Mouse (Mus musculus): ENCODE measurements around the gene Ptger4.
"Not testable (repeated sequence)": the region's sequence is repeated elsewhere in the genome, so short reads cannot be mapped to it uniquely, and the experiment has no call there.

Ptger4 gene

DNA sequence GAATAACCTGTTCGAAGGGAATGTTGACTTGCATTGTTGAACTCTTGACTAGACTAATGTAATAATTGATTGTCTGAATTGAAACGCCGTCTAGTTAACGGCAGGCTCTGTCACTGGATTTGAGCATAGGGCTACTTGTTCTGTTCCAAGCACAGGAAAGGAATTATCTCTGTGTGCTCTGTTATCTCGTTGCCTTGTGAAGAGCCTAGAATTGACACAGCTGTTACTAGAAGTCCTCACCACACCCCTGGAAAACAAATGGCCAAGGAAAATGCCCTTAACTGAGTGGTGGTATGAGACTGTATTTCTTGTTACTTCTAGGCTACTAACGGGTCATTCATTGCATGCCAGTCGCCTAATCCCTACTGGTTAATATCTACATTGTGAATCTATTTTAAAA lies 5.9 kb downstream of the Ptger4 start:
- DNase-seq (ENCODE audit: low spot score in 2 of 2), result peak in 1 of 2 experiments; percentile 15

GRCm38 (mm10) chr15:5237012-5237660 lies 6.9 kb downstream of the Ptger4 start:
- peak; percentile 30 to 41 for DNase-seq (ENCODE audit: low spot score in 2 of 2)

DNA sequence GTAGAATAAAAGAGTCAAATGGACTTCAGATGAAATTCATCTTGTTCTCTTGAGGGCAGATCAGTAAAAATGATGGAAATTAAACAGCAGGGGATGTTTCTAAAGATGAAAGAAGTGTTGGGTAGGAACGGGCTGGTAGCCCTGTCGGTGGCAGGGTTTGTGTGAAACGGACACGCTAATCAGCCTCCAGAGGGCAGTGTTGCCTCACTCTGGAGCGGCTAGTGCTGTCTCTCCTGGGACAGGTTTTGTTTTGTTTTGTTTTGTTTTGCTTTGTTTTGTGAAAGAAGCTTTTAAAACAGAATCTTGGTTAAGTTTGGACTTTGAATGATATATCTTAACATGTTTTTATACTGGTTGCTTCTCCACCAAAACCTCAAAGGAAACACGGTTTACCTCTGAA lies 7.4 kb downstream of the Ptger4 start:
- peak; percentile 58 to 77 for DNase-seq (ENCODE audit: low spot score in 2 of 2)

- DNase-seq (ENCODE audit: low spot score in 2 of 2), result peak; percentile 26 to 28
These were observed 8.5 kb downstream of the Ptger4 start for GRCm38 (mm10) chr15:5235527-5235926.

- no peak for DNase-seq (ENCODE audit: low spot score in 2 of 2)
These were observed 9.3 kb downstream of the Ptger4 start for GRCm38 (mm10) chr15:5234659-5235058.

- not testable (repeated sequence) for DNase-seq (ENCODE audit: low spot score in 2 of 2)
These were observed 13.2 kb downstream of the Ptger4 start for GRCm38 (mm10) chr15:5230746-5231145.

- no peak for DNase-seq (ENCODE audit: low spot score in 2 of 2)
These were observed 23.5 kb downstream of the Ptger4 start for GRCm38 (mm10) chr15:5220491-5220890.

DNA sequence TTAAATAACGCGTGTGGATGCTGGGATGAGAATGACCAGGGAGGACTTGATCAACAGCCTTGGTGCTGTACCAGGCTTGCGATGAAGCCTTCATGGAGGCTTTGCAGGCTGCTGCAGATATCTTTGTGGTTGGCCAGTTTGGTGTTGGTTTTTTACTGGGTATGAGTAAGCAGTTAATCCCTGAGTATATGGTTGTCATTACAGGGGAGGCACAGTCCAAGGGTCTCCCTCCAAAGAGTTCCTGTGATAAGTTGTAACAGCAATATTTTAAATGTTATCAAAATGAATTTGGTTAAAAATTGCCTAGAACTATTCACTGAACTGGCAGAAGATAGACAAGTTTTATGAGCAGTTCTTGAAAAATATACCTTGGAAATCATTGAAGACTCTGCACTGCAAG lies 34.9 kb downstream of the Ptger4 start:
- DNase-seq (ENCODE audit: low spot score in 2 of 2), result no peak

- DNase-seq (ENCODE audit: low spot score in 2 of 2), result no peak
These were observed 38.8 kb downstream of the Ptger4 start for GRCm38 (mm10) chr15:5205222-5205621.

DNA sequence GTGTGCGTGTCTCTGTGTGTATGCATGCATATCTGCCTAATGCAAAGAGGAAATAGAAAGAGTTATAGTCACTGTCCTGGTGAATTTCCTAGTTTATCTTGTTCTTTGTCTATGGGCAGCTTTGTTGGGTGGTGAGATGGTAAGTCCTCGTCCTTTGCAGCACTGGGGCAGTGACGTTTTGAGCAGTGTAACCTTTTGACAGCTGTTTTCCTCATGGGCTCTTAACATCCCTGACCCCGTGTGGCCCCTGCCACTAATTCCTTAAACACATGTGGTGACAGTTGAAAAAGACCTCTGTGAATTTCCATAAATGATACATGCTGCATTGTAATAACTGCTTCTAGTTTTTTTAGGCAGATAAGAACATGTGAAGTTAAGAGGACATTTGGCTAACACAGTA lies 47.3 kb downstream of the Ptger4 start:
- DNase-seq (ENCODE audit: low spot score in 2 of 2), result no peak

GRCm38 (mm10) chr15:5195987-5196514 lies 47.9 kb downstream of the Ptger4 start:
- peak; percentile 37 to 56 for DNase-seq (ENCODE audit: low spot score in 2 of 2)

GRCm38 (mm10) chr15:5194931-5195330 lies 49.1 kb downstream of the Ptger4 start:
- DNase-seq (ENCODE audit: low spot score in 2 of 2), result no peak

- DNase-seq (ENCODE audit: low spot score in 2 of 2), result no peak
These were observed 49.5 kb downstream of the Ptger4 start for GRCm38 (mm10) chr15:5194446-5194845.

GRCm38 (mm10) chr15:5193833-5194232 lies 50.2 kb downstream of the Ptger4 start:
- DNase-seq (ENCODE audit: low spot score in 2 of 2), result no peak

GRCm38 (mm10) chr15:5189504-5190093 lies 54.4 kb downstream of the Ptger4 start:
- peak in 1 of 2 experiments; percentile 20 for DNase-seq (ENCODE audit: low spot score in 2 of 2)

DNA sequence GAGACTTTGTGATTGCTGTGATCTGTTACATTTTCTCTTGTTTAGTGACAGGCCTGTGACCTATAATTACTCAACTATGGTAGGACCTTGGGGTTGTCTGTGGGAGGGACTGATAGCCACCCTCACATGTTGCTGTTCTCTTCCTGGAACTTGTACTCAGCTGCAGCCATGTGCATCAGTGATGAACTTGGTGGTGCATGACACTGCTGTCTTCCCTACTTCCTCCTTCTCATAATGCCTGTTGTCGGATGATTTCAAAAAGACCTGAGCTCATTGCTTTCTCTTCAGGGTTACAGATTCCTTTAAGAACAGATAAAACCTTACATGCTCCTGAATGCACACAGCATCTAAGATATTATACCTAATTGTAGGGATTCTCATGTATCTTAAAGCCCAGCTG lies 56.0 kb downstream of the Ptger4 start:
- DNase-seq (ENCODE audit: low spot score in 2 of 2), result no peak

DNA sequence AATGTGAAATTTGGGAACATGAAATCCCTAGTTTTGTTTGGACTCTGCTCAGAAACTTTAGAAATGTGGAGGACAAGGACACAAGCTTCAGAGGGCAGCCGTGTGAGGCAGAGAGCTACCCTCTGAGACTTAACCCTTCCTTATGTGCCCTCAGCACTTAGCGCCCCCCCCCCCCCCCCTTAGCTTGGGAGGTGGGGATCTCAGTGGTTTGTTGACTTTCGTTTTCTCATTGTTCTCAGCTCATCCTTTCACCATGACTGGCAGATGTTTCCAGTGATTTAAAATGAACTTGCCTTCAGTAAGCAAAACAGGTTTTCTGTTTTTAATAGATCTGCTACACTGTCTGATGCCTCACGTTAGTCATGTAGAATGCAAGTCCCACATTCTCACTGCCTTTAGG lies 56.9 kb downstream of the Ptger4 start:
- no peak for DNase-seq (ENCODE audit: low spot score in 2 of 2)

DNA sequence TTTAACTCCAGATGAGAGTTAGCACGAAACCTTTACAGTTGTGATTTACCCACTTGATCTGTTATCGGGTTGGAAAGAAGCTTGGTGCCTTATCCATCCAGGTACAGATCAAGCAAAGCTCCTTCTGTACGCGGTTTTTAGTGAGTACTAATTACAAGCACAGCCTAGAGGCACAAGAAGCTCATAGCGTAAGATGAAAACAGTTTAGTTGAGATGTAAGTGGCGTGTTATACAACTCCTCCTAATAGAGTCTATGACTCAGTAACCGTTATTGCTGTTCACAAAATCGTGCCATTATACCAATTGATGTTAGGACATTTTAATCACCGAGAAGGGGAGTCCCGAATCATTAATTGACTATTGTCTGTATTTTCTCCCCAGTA lies 57.7 kb downstream of the Ptger4 start:
- DNase-seq (ENCODE audit: low spot score in 2 of 2), result no peak

- peak; percentile 75 to 81 for DNase-seq (ENCODE audit: low spot score in 2 of 2)
These were observed 58.4 kb downstream of the Ptger4 start, which contains the start of gene Ttc33 for GRCm38 (mm10) chr15:5185366-5186292. TSS of gene Ttc33 (plus strand) at chr15:5185525.

GRCm38 (mm10) chr15:5184668-5185330 lies 59.2 kb downstream of the Ptger4 start:
- no peak for DNase-seq (ENCODE audit: low spot score in 2 of 2)

DNA sequence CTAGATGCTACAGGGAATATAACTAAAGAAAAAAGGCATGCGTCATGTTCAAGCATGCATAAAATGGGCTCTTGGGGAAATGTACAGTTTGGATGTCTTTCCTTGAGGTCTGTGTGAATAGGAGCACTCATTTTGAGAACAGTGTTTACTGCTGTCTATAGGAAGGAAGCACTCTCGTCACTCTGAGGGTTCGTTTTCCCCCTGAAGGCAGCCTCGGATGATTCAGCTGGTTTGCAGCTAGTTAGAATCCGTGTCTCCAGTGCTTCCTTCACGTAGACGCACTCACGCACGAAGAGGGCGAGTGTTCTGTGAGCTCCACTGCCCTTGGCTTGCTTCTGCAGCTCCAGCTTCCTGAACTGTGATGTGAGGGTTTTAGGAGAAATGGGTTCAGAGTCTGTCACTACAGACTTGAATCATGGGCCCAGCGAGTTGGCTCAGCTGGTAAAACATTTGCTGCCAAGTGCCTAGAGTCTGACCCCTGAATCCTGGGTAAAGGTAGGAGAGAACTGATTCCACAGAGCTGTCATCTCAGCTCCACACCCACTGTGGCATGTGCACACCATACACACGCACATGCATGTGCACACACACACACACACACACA lies 70.7 kb downstream of the Ptger4 start:
- DNase-seq (ENCODE audit: low spot score in 2 of 2), result no peak

Data from heart, adult 9 months (tissue).